Mouse (Mus musculus): ENCODE results near the gene Hoxb3.

Gene Hoxb3

DNA sequence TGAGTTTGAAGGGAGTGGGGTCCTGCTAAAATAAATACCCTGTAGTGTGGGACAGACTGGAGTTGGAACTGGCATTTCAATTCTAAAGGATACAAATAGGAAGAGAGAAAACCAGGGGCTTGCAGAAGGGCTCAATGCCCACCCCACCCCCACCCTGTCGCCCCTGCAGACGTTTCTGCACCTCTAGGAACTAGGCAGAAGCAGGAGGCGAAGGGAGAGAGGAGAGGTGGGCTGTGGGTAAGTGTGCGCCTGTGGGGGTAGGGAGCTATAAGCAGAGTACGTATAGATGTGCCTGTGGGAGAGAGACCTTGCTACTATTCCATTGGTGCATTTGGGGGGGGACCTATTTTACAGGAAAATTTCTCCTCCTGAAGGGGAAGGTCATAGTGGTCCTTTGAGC, 4.6 kb downstream of the Hoxb3 start:
- no peaks in the 10 kb centered on the region for H3K27me3 ChIP-seq (ENCODE audit: control insufficient read depth, insufficient read depth, low read length, poor library complexity, severe bottlenecking)
- H3K36me3 ChIP-seq (ENCODE audit: control insufficient read depth, insufficient read depth, low read length, poor library complexity, severe bottlenecking), result no peaks in the 10 kb centered on the region

GRCm38 (mm10) chr11:96328605-96329004, 5.5 kb downstream of the Hoxb3 start:
- no peak for DNase-seq (ENCODE audit: low read depth, low spot score)
- no peaks in the 10 kb centered on the region for H3K36me3 ChIP-seq (ENCODE audit: control insufficient read depth, insufficient read depth, low read length, poor library complexity, severe bottlenecking)
- no peaks in the 10 kb centered on the region for H3K27me3 ChIP-seq (ENCODE audit: control insufficient read depth, insufficient read depth, low read length, poor library complexity, severe bottlenecking)

More for the DNA sequence above, 4.6 kb downstream of the Hoxb3 start:
- DNase-seq (ENCODE audit: low read depth, low spot score), result no peak

- DNase-seq (ENCODE audit: low read depth, low spot score), result no peak
- Histone ChIP-seq H3K36me3 (ENCODE audit: control insufficient read depth, insufficient read depth, low read length, poor library complexity, severe bottlenecking) (no peaks in the 10 kb centered on the region), H3K27me3 (ENCODE audit: control insufficient read depth, insufficient read depth, low read length, poor library complexity, severe bottlenecking) (no peaks in the 10 kb centered on the region)
Observed at GRCm38 (mm10) chr11:96332105-96332504, 9.0 kb downstream of the Hoxb3 start.

DNA sequence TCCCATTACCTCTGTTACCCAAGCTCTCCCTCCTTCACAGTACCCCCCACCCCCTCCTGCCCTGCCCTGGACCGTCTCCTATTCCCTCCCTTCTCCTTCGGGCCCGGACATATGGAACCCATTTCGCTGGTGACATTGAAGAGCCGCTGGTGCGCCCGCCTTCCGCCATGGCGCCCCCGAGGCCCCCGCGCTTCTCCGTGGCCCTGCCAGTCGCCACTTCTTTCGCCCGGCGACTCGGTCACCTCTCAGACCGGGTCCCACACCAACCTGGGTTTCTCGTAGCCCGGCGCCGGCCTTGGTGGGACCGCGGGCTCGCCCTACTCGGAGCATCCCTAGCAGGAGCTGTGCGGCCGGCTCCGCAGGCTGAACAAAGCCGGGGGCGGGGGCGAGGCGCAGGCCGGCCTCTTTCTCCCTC, 9.5 kb downstream of the Hoxb3 start:
- Histone ChIP-seq H3K36me3 (ENCODE audit: control insufficient read depth, insufficient read depth, low read length, poor library complexity, severe bottlenecking) (no peaks in the 10 kb centered on the region), H3K27me3 (ENCODE audit: control insufficient read depth, insufficient read depth, low read length, poor library complexity, severe bottlenecking) (no peaks in the 10 kb centered on the region)
- no peak for DNase-seq (ENCODE audit: low read depth, low spot score)

- DNase-seq (ENCODE audit: low read depth, low spot score), result no peak
- H3K36me3 ChIP-seq (ENCODE audit: control insufficient read depth, insufficient read depth, low read length, poor library complexity, severe bottlenecking), result no peaks in the 10 kb centered on the region
- H3K27me3 ChIP-seq (ENCODE audit: control insufficient read depth, insufficient read depth, low read length, poor library complexity, severe bottlenecking), result no peaks in the 10 kb centered on the region
Observed at GRCm38 (mm10) chr11:96333241-96334001, 10.3 kb downstream of the Hoxb3 start.

DNA sequence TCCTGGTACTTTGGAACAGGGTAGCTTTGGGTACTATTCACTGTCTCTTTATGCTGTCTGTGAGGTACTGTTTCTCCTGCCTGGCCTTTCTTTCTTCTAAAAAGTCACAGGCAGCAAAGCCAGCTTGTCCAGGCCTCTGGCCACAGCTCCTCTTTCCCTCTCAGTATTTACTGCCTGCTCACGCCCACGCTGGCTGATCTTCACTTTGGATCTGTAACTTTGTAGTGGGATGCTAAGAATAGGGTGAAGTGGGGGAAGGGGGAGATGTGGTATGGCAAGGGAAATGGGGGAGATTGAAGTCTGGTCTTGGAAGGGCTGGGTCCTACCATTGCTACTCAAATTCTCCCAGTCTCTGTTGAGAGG, 10.9 kb downstream of the Hoxb3 start:
- no peak for DNase-seq (ENCODE audit: low read depth, low spot score)

DNA sequence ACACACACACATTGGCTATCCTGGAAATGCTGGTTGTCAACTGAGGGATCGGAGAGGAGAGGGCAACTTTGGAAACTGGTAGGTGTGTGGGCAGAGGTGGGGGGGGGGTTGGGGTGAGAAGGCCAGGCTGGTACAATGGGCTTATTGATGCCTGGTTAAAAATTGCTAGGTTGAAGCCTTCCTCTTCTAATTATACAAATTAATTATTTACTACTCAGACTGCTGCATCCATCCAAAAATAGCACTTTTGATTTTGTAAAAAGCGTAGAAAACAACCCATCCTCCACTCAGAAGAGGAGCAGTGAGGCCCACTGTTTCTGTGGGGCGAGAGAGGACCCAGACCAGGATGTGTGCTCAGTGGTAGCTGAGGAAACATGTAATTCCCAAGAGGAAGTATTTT, 11.9 kb downstream of the Hoxb3 start:
- H3K36me3 ChIP-seq (ENCODE audit: control insufficient read depth, insufficient read depth, low read length, poor library complexity, severe bottlenecking), result no peaks in the 10 kb centered on the region
- H3K27me3 ChIP-seq (ENCODE audit: control insufficient read depth, insufficient read depth, low read length, poor library complexity, severe bottlenecking), result no peaks in the 10 kb centered on the region
- no peak for DNase-seq (ENCODE audit: low read depth, low spot score)

More for the DNA sequence above, 10.9 kb downstream of the Hoxb3 start:
- no peaks in the 10 kb centered on the region for H3K27me3 ChIP-seq (ENCODE audit: control insufficient read depth, insufficient read depth, low read length, poor library complexity, severe bottlenecking)
- no peaks in the 10 kb centered on the region for H3K36me3 ChIP-seq (ENCODE audit: control insufficient read depth, insufficient read depth, low read length, poor library complexity, severe bottlenecking)

- H3K27me3 ChIP-seq (ENCODE audit: control insufficient read depth, insufficient read depth, low read length, poor library complexity, severe bottlenecking), result no peaks in the 10 kb centered on the region; the same call in 1 of the 2 replicates
- H3K36me3 ChIP-seq (ENCODE audit: control insufficient read depth, insufficient read depth, low read length, poor library complexity, severe bottlenecking), result no peaks in the 10 kb centered on the region
- no peak for DNase-seq (ENCODE audit: low read depth, low spot score)
Observed at GRCm38 (mm10) chr11:96336597-96336996, 13.5 kb downstream of the Hoxb3 start.

DNA sequence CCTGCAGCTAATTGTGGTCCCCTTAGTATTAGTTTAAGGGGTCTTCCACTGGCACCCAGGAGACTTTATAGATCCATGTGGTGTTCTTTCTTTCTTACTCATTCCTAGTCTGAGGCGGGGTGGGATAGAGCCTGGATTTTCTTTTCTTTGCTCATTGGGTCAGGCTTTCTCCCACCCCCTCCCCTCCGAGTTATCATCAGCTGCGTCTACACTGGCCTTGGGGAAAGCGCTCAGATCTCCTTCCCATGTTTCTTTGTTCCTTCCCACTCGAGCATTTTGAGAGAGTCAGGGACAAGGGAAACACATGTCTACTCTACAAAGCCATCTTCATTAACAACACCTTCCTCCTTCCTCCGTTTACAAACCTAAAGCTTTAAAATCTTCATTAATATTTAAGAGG, 13.9 kb downstream of the Hoxb3 start:
- H3K36me3 ChIP-seq (ENCODE audit: control insufficient read depth, insufficient read depth, low read length, poor library complexity, severe bottlenecking), result no peaks in the 10 kb centered on the region
- no peak for DNase-seq (ENCODE audit: low read depth, low spot score)
- no peaks in the 10 kb centered on the region; the same call in 1 of the 2 replicates for H3K27me3 ChIP-seq (ENCODE audit: control insufficient read depth, insufficient read depth, low read length, poor library complexity, severe bottlenecking)

- DNase-seq (ENCODE audit: low read depth, low spot score), result no peak
- no peaks in the 10 kb centered on the region for H3K36me3 ChIP-seq (ENCODE audit: control insufficient read depth, insufficient read depth, low read length, poor library complexity, severe bottlenecking)
- no peaks in the 10 kb centered on the region; the same call in 1 of the 2 replicates for H3K27me3 ChIP-seq (ENCODE audit: control insufficient read depth, insufficient read depth, low read length, poor library complexity, severe bottlenecking)
Observed at GRCm38 (mm10) chr11:96338957-96339855, 16.1 kb downstream of the Hoxb3 start.

DNA sequence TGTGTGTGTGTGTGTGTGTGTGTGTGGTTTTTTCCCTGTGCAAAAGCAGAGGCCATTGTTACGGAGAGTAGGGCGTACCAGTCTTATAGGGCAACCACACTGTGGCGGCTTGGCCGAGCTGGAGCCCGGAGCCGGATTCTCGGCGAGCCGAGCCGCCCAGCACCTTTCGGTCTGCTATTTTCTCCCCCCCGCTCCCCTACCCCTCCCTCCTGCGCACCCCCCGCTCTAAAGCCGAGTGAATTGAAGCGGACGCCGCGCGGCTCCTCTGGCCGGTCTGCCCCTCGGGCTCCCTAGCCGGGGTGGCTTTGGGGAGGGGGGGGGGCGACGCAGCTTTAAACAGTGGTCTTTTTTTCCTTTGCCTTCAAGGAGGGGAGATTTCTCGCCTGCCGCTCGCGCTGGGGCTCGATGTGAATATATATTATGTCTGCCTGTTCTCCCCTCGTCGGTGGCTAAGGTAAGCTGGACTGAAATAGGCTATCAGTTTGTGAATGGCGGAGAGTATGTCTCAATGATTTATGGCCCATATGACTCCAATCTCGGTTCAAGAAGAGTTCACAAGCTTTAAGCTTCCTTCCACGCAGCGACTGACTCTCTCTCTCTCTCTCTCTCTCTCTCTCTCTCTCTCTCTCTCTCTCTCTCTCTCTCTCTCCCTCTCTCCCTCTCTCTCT, 17.7 kb downstream of the Hoxb3 start:
- H3K27me3 ChIP-seq (ENCODE audit: control insufficient read depth, insufficient read depth, low read length, poor library complexity, severe bottlenecking), result no peaks in the 10 kb centered on the region; the same call in 1 of the 2 replicates
- no peaks in the 10 kb centered on the region for H3K36me3 ChIP-seq (ENCODE audit: control insufficient read depth, insufficient read depth, low read length, poor library complexity, severe bottlenecking)
- no peak for DNase-seq (ENCODE audit: low read depth, low spot score)

GRCm38 (mm10) chr11:96341701-96342575, 18.8 kb downstream of the Hoxb3 start:
- DNase-seq (ENCODE audit: low read depth, low spot score), result no peak
- no peaks in the 10 kb centered on the region for H3K36me3 ChIP-seq (ENCODE audit: control insufficient read depth, insufficient read depth, low read length, poor library complexity, severe bottlenecking)
- H3K27me3 ChIP-seq (ENCODE audit: control insufficient read depth, insufficient read depth, low read length, poor library complexity, severe bottlenecking), result no peaks in the 10 kb centered on the region; the same call in 1 of the 2 replicates

GRCm38 (mm10) chr11:96342576-96342930, 19.4 kb downstream of the Hoxb3 start:
- H3K36me3 ChIP-seq (ENCODE audit: control insufficient read depth, insufficient read depth, low read length, poor library complexity, severe bottlenecking), result no peaks in the 10 kb centered on the region
- no peaks in the 10 kb centered on the region; the same call in 1 of the 2 replicates for H3K27me3 ChIP-seq (ENCODE audit: control insufficient read depth, insufficient read depth, low read length, poor library complexity, severe bottlenecking)
- DNase-seq (ENCODE audit: low read depth, low spot score), result no peak

DNA sequence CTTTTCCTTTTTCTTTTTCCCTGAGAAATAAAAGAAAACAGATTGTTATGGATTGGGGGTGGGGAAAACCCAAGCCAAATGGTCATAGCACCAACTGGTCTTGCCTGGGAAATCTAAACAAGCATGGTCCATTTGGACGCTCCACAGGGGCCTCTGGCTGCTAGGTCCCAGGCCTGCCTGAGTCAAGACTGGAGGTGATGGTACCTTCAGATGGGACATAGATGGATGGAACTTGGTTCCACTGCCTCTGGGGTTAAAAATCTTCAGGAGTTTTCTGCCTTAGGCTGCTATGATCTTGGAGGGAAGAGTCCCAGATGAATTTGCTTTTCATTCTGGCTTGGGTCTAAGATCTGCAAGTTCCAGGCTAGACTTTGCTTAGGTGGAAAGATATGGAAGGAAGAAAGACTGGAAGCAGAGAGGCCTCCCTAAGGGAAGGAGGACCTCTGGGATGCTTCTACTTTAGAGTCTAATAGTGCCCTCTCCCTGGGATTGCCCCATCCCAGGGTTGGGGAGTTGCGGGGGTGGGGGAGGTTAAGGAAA, 20.1 kb downstream of the Hoxb3 start:
- DNase-seq (ENCODE audit: low read depth, low spot score), result no peak
- Histone ChIP-seq H3K27me3 (ENCODE audit: control insufficient read depth, insufficient read depth, low read length, poor library complexity, severe bottlenecking) (no peaks in the 10 kb centered on the region; the same call in 1 of the 2 replicates), H3K36me3 (ENCODE audit: control insufficient read depth, insufficient read depth, low read length, poor library complexity, severe bottlenecking) (no peaks in the 10 kb centered on the region)
